Mouse (Mus musculus) hindbrain, postnatal 0 days (tissue): Measurements from ENCODE around the gene Cables2. TPM values are rescaled to one million over a fixed set of nuclear protein-coding genes. Genes with fewer than 3 reads are reported as not detected.
A peak's percentile ranks its signal among the peaks of the same experiment; 100 is the strongest.
"Not testable (repeated sequence)": the region's sequence is repeated elsewhere in the genome, so short reads cannot be mapped to it uniquely, and the experiment has no call there.

Experiments used
- ATAC-seq: fragments of 200-750 bp; cut with Nextera tagmentation; 2 replicates; pipeline ENCODE4 v1.8.0; 2017; ENCODE audit warnings: mild to moderate bottlenecking, moderate TSS enrichment, moderate library complexity
- DNase-seq: peaks from one replicate; pipeline ENCODE4 v3.0.0-alpha.2; 2015; ENCODE audit warnings: low spot score
- H3K27ac ChIP-seq: fragments of 300-500 bp; sonication (generic); 2 replicates; pipeline ENCODE4 v1.5.1; 2014; ENCODE audit warnings: mild to moderate bottlenecking
- H3K27me3 ChIP-seq: fragments of 300-500 bp; sonication (generic); 2 replicates; pipeline ENCODE4 v1.6.1; 2014; ENCODE audit warnings: low read length, mixed read lengths; ENCODE audit not compliant: insufficient read depth
- H3K36me3 ChIP-seq: fragments of 300-500 bp; sonication (generic); 2 replicates; pipeline ENCODE4 v1.6.1; 2014; ENCODE audit warnings: low read length, mixed read lengths; ENCODE audit not compliant: insufficient read depth
- H3K4me1 ChIP-seq: fragments of 300-500 bp; sonication (generic); 2 replicates; pipeline ENCODE4 v1.6.1; 2014; ENCODE audit warnings: antibody characterized with exemption, low read length, mixed read lengths; ENCODE audit not compliant: insufficient read depth
- H3K4me2 ChIP-seq: fragments of 300-500 bp; sonication (generic); 2 replicates; pipeline ENCODE4 v1.6.1; 2014; ENCODE audit warnings: low read depth, mild to moderate bottlenecking, low read length, moderate library complexity, mixed read lengths
- H3K4me3 ChIP-seq: fragments of 300-500 bp; sonication (generic); 2 replicates; pipeline ENCODE4 v1.5.1; 2014; ENCODE audit warnings: low read length
- H3K9ac ChIP-seq: fragments of 300-500 bp; sonication (generic); replicated peaks from 2 replicates; pipeline ENCODE4 v1.6.1; 2014; ENCODE audit warnings: mild to moderate bottlenecking, low read length, moderate library complexity, mixed read lengths
- H3K9me3 ChIP-seq: fragments of 300-500 bp; sonication (generic); 2 replicates; pipeline ENCODE4 v1.6.1; 2016; ENCODE audit warnings: low read length, mixed read lengths
- CTCF ChIP-seq: IDR thresholded peaks from 2 replicates; pipeline ENCODE4 v1.5.1; 2016; ENCODE audit warnings: antibody characterized with exemption, control low read depth, low read depth
- WGBS: fragments of 180-500 bp; shearing (Covaris S2); extraction: QIAGEN DNeasy Blood & Tissue Kit; methylation state at CpG from one replicate; pipeline ENCODE4 v1.1.7; 2014; 5-methylcytosine and 5-hydroxymethylcytosine counted together
- polyA plus RNA-seq: library from polyadenylated mRNA; unstranded; fragments of >200 nt; fragmentation: Nextera tagmentation; extraction: Ambion mirVana; gene quantifications from 2 replicates; pipeline ENCODE4 v1.2.1, GENCODE M21; 2015
- total RNA-seq: library from RNA; depleted of rRNA; stranded (reverse); fragments of >200 nt; gene quantifications from 2 replicates; pipeline ENCODE4 v1.2.3, GENCODE M21; 2014

Gene Cables2
- total and polyA plus RNA-seq, 2 experiments from 2014 or later = 26.4 to 60.5 TPM

GRCm38 (mm10) chr2:180261901-180262300 lies 11.4 kb downstream of the Cables2 start:
- no peak for TF ChIP-seq CTCF
- Histone ChIP-seq H3K4me2 (no peak overlapping the region), H3K9ac (no peak overlapping the region), H3K27ac (no peak overlapping the region), H3K36me3 (peaks cover 43% of the 10 kb centered on the region; the same call in 1 of the 2 replicates), H3K4me3 (no peak overlapping the region), H3K4me1 (peaks cover 4% of the 10 kb centered on the region; the same call in 1 of the 2 replicates), H3K9me3 (no peaks in the 10 kb centered on the region), H3K27me3 (no peaks in the 10 kb centered on the region)
- 91% methylated on average over 7 of the region's 7 CpGs for WGBS
- DNase-seq (no peak), ATAC-seq (no peak)

GRCm38 (mm10) chr2:180260610-180261480 lies 12.5 kb downstream of the Cables2 start:
- TF ChIP-seq CTCF = no peak
- H3K4me1 ChIP-seq = peaks cover 7% of the 10 kb centered on the region
- DNase-seq (no peak), ATAC-seq (no peak)
- H3K9me3 ChIP-seq = no peaks in the 10 kb centered on the region
- no peak overlapping the region for H3K4me2 ChIP-seq
- H3K27me3 ChIP-seq = no peaks in the 10 kb centered on the region
- no peak overlapping the region for H3K27ac ChIP-seq
- H3K4me3 ChIP-seq = no peak overlapping the region
- WGBS = 68% methylated on average over 8 of the region's 8 CpGs
- H3K9ac ChIP-seq = no peak overlapping the region
- H3K36me3 ChIP-seq = peaks cover 42% of the 10 kb centered on the region; the same call in 1 of the 2 replicates

GRCm38 (mm10) chr2:180259826-180260609 lies 13.3 kb downstream of the Cables2 start:
- H3K9ac ChIP-seq, H3K27ac ChIP-seq, H3K4me1 ChIP-seq, H3K9me3 ChIP-seq, DNase-seq, H3K4me3 ChIP-seq, H3K27me3 ChIP-seq, H3K4me2 ChIP-seq, ATAC-seq: not testable (repeated sequence)
- H3K36me3 ChIP-seq = peaks cover 42% of the 10 kb centered on the region; the same call in 1 of the 2 replicates
- WGBS = 63% methylated on average over 17 of the region's 17 CpGs

GRCm38 (mm10) chr2:180258951-180259484 lies 14.3 kb downstream of the Cables2 start:
- WGBS = 76% methylated on average over 10 of the region's 10 CpGs
- H3K4me3 ChIP-seq, H3K27ac ChIP-seq, H3K27me3 ChIP-seq, ATAC-seq, H3K4me2 ChIP-seq, H3K9me3 ChIP-seq, H3K4me1 ChIP-seq, DNase-seq, H3K9ac ChIP-seq: not testable (repeated sequence)
- H3K36me3 ChIP-seq = peaks cover 42% of the 10 kb centered on the region; the same call in 1 of the 2 replicates

- Histone ChIP-seq H3K4me1 (peaks cover 7% of the 10 kb centered on the region), H3K9me3 (no peaks in the 10 kb centered on the region), H3K4me3 (peak overlapping the region; percentile 81), H3K27me3 (no peaks in the 10 kb centered on the region), H3K4me2 (peak overlapping the region; percentile 88), H3K36me3 (peaks cover 34% of the 10 kb centered on the region; the same call in 1 of the 2 replicates), H3K9ac (peak overlapping the region; percentile 88), H3K27ac (peak overlapping the region; percentile 92)
- no peak for ATAC-seq
- DNase-seq = no peak
- WGBS = 54% methylated on average over 11 of the region's 11 CpGs
- TF ChIP-seq CTCF = no peak
These were observed 15.1 kb downstream of the Cables2 start for GRCm38 (mm10) chr2:180257963-180258865.
